ENCODE assay signal across 10 mouse cellular contexts in genomic region chr4:133627039-133627438, GRCm38 (mm10). TPM values are rescaled to one million over a fixed set of nuclear protein-coding genes. Genes with fewer than 3 reads are reported as not detected.
DNase-seq lines count a peak whose midpoint lies in the region; ATAC-seq and TF ChIP-seq lines count a peak whose summit lies in the region.
"Had no signal": no experiment of that assay in that cellular context is flagged by ENCODE, and none has a peak within 500 bp of the region (broad histone marks: within the 10 kb centered on the region; RNA-seq: fewer than 3 reads in every experiment).

No protein-coding gene starts in this region.

- H3K4me3 ChIP-seq in embryonic facial prominence, embryonic 13.5 days: no peak overlapping the region
- no peak overlapping the region for H3K4me3 ChIP-seq in embryonic facial prominence, embryonic 10.5 days
- H3K4me3 ChIP-seq in kidney, embryonic 15.5 days (replicated peaks): no peak overlapping the region
- no peak overlapping the region for H3K4me3 ChIP-seq in thymus, adult 2 months (ENCODE audit: control insufficient read depth, insufficient read depth, low read length)
- H3K4me3 ChIP-seq: midbrain, embryonic 12.5 days; neural tube, embryonic 12.5 days had no signal

- H3K27ac ChIP-seq in embryonic facial prominence, embryonic 13.5 days: peak overlapping the region; percentile 11; the same call in 1 of the 2 replicates
- no peak overlapping the region for H3K27ac ChIP-seq in embryonic facial prominence, embryonic 10.5 days (replicated peaks)
- H3K27ac ChIP-seq in kidney, embryonic 15.5 days: peak overlapping the region; percentile 87; the same call in 1 of the 2 replicates
- peak overlapping the region; percentile 96 for H3K27ac ChIP-seq in thymus, adult 2 months (ENCODE audit: control insufficient read depth, insufficient read depth, low read length)
- H3K27ac ChIP-seq: midbrain, embryonic 12.5 days; neural tube, embryonic 12.5 days had no signal

- no peak for TF ChIP-seq CTCF in thymus, adult 2 months (IDR thresholded peaks at IDR 0.05; ENCODE audit: borderline replicate concordance, control insufficient read depth, extremely low read depth, insufficient read depth, low read length, poor library complexity)

- H3K4me2 ChIP-seq in embryonic facial prominence, embryonic 13.5 days: no peak overlapping the region
- H3K4me2 ChIP-seq in kidney, embryonic 15.5 days: no peak overlapping the region
- H3K4me2 ChIP-seq: midbrain, embryonic 12.5 days; neural tube, embryonic 12.5 days had no signal

- TF ChIP-seq POLR2A in thymus, adult 2 months (IDR thresholded peaks at IDR 0.05; ENCODE audit: control insufficient read depth, extremely low read depth, insufficient read depth, low read length, poor library complexity): no peak

- peaks cover 19% of the 10 kb centered on the region for H3K4me1 ChIP-seq in embryonic facial prominence, embryonic 13.5 days
- peaks cover 38% of the 10 kb centered on the region for H3K4me1 ChIP-seq in embryonic facial prominence, embryonic 10.5 days
- peaks cover 63% of the 10 kb centered on the region for H3K4me1 ChIP-seq in kidney, embryonic 15.5 days
- peaks cover 66% of the 10 kb centered on the region for H3K4me1 ChIP-seq in thymus, adult 2 months (replicated peaks; ENCODE audit: control insufficient read depth, insufficient read depth, low read length)

- no peaks in the 10 kb centered on the region for H3K27me3 ChIP-seq in embryonic facial prominence, embryonic 13.5 days
- no peaks in the 10 kb centered on the region for H3K27me3 ChIP-seq in embryonic facial prominence, embryonic 10.5 days (replicated peaks; ENCODE audit: low read depth, poor library complexity, severe bottlenecking)
- no peaks in the 10 kb centered on the region for H3K27me3 ChIP-seq in kidney, embryonic 15.5 days
- H3K27me3 ChIP-seq in thymus, adult 2 months (ENCODE audit: control insufficient read depth, insufficient read depth, low read length): no peaks in the 10 kb centered on the region
- H3K27me3 ChIP-seq: midbrain, embryonic 12.5 days; neural tube, embryonic 12.5 days had no signal

- no peak for DNase-seq in embryonic facial prominence, embryonic 10.5 days (ENCODE audit: low spot score)
- no peak for DNase-seq in kidney, postnatal 14 days
- no peak for DNase-seq in thymus, adult 2 months
- DNase-seq in thymus, postnatal 0 days (ENCODE audit: low spot score): no peak
- DNase-seq in frontal cortex, postnatal 10 days (ENCODE audit: low spot score in 2 of 2): no peak
- no peak for DNase-seq in MN1 (ENCODE audit: low spot score)

- ATAC-seq in embryonic facial prominence, embryonic 13.5 days (ENCODE audit: insufficient number of reproducible peaks, insufficient read depth, low FRiP score, low TSS enrichment, low read depth): no peak
- no peak for ATAC-seq in kidney, embryonic 15.5 days (replicated peaks; ENCODE audit: low FRiP score)

- no peak overlapping the region for H3K9ac ChIP-seq in embryonic facial prominence, embryonic 13.5 days
- no peak overlapping the region for H3K9ac ChIP-seq in kidney, embryonic 15.5 days
- H3K9ac ChIP-seq: midbrain, embryonic 12.5 days; neural tube, embryonic 12.5 days had no signal

- 91% methylated on average over 14 of the region's 14 CpGs for WGBS in embryonic facial prominence, embryonic 13.5 days
- WGBS in embryonic facial prominence, embryonic 10.5 days: 90% methylated on average over 14 of the region's 14 CpGs
- WGBS in kidney, embryonic 15.5 days: 92% methylated on average over 14 of the region's 14 CpGs
- WGBS in thymus, adult 2 months: 97% methylated on average over 14 of the region's 14 CpGs

- H3K9me3 ChIP-seq in embryonic facial prominence, embryonic 13.5 days: no peaks in the 10 kb centered on the region
- H3K9me3 ChIP-seq in embryonic facial prominence, embryonic 10.5 days: no peaks in the 10 kb centered on the region
- no peaks in the 10 kb centered on the region for H3K9me3 ChIP-seq in kidney, embryonic 15.5 days (replicated peaks)
- H3K9me3 ChIP-seq: midbrain, embryonic 12.5 days; neural tube, embryonic 12.5 days had no signal

- H3K36me3 ChIP-seq in embryonic facial prominence, embryonic 13.5 days: peaks cover 36% of the 10 kb centered on the region
- peaks cover 52% of the 10 kb centered on the region for H3K36me3 ChIP-seq in embryonic facial prominence, embryonic 10.5 days (replicated peaks)
- peaks cover 32% of the 10 kb centered on the region for H3K36me3 ChIP-seq in kidney, embryonic 15.5 days
- peaks cover 4% of the 10 kb centered on the region; the same call in 1 of the 2 replicates for H3K36me3 ChIP-seq in thymus, adult 2 months (ENCODE audit: control insufficient read depth, insufficient read depth, low read length)

RNA-seq across cellular contexts. Expression of gene Zdhhc18, which starts 22.9 kb away (rescaled TPM):
- polyA plus RNA-seq in embryonic facial prominence, embryonic 13.5 days (2015; fragmentation: Nextera tagmentation; extraction: Ambion mirVana): 3.9 and 4.2 TPM in 2 replicates
- polyA plus RNA-seq in embryonic facial prominence, embryonic 10.5 days (2016; fragmentation: Nextera tagmentation; extraction: Ambion mirVana): 2.3 and 3.0 TPM in 2 replicates
- polyA plus RNA-seq in kidney, embryonic 15.5 days (2015; fragmentation: Nextera tagmentation; extraction: Ambion mirVana): 2.5 and 3.8 TPM in 2 replicates
- 150 and 172 TPM in 2 replicates for polyA plus RNA-seq in thymus, adult 2 months (2012; rRNA removed)
- 6.7 and 10.5 TPM in 2 replicates for polyA plus RNA-seq in thymus, postnatal 0 days (2015; fragmentation: Nextera tagmentation; extraction: Ambion mirVana)

RNA-seq across cellular contexts. Expression of gene Sfn, which starts 25.1 kb away (rescaled TPM):
- polyA plus RNA-seq in embryonic facial prominence, embryonic 13.5 days (2015; fragmentation: Nextera tagmentation; extraction: Ambion mirVana): 130 and 142 TPM in 2 replicates
- 27.6 and 35.7 TPM in 2 replicates for polyA plus RNA-seq in embryonic facial prominence, embryonic 10.5 days (2016; fragmentation: Nextera tagmentation; extraction: Ambion mirVana)
- polyA plus RNA-seq in kidney, embryonic 15.5 days (2015; fragmentation: Nextera tagmentation; extraction: Ambion mirVana): 9.8 and 13.3 TPM in 2 replicates
- polyA plus RNA-seq in thymus, adult 2 months (2012; rRNA removed): 60.5 and 65.9 TPM in 2 replicates
- polyA plus RNA-seq in thymus, postnatal 0 days (2015; fragmentation: Nextera tagmentation; extraction: Ambion mirVana): 60.3 and 66.3 TPM in 2 replicates

RNA-seq across cellular contexts. Expression of gene Gpn2, which starts 42.9 kb away (rescaled TPM):
- polyA plus RNA-seq in embryonic facial prominence, embryonic 13.5 days (2015; fragmentation: Nextera tagmentation; extraction: Ambion mirVana): 16.4 and 21.2 TPM in 2 replicates
- 29.4 and 30.9 TPM in 2 replicates for polyA plus RNA-seq in embryonic facial prominence, embryonic 10.5 days (2016; fragmentation: Nextera tagmentation; extraction: Ambion mirVana)
- polyA plus RNA-seq in kidney, embryonic 15.5 days (2015; fragmentation: Nextera tagmentation; extraction: Ambion mirVana): 19.8 and 20.3 TPM in 2 replicates
- polyA plus RNA-seq in thymus, adult 2 months (2012; rRNA removed): 59.4 and 64.2 TPM in 2 replicates
- polyA plus RNA-seq in thymus, postnatal 0 days (2015; fragmentation: Nextera tagmentation; extraction: Ambion mirVana): 23.4 and 25.9 TPM in 2 replicates

RNA-seq across cellular contexts. Expression of gene Pigv, which starts 45.4 kb away (rescaled TPM):
- polyA plus RNA-seq in embryonic facial prominence, embryonic 13.5 days (2015; fragmentation: Nextera tagmentation; extraction: Ambion mirVana): 17.1 and 17.4 TPM in 2 replicates
- polyA plus RNA-seq in embryonic facial prominence, embryonic 10.5 days (2016; fragmentation: Nextera tagmentation; extraction: Ambion mirVana): 14.8 TPM in 2 replicates
- polyA plus RNA-seq in kidney, embryonic 15.5 days (2015; fragmentation: Nextera tagmentation; extraction: Ambion mirVana): 19.9 and 20.2 TPM in 2 replicates
- polyA plus RNA-seq in thymus, adult 2 months (2012; rRNA removed): 24.8 and 24.9 TPM in 2 replicates
- 18.6 and 19.4 TPM in 2 replicates for polyA plus RNA-seq in thymus, postnatal 0 days (2015; fragmentation: Nextera tagmentation; extraction: Ambion mirVana)

RNA-seq across cellular contexts. Expression of gene Gpatch3, which starts 52.5 kb away (rescaled TPM):
- polyA plus RNA-seq in embryonic facial prominence, embryonic 13.5 days (2015; fragmentation: Nextera tagmentation; extraction: Ambion mirVana): 9.5 and 9.9 TPM in 2 replicates
- 10.7 and 12.2 TPM in 2 replicates for polyA plus RNA-seq in embryonic facial prominence, embryonic 10.5 days (2016; fragmentation: Nextera tagmentation; extraction: Ambion mirVana)
- polyA plus RNA-seq in kidney, embryonic 15.5 days (2015; fragmentation: Nextera tagmentation; extraction: Ambion mirVana): 7.4 and 7.8 TPM in 2 replicates
- polyA plus RNA-seq in thymus, adult 2 months (2012; rRNA removed): 7.9 and 9.5 TPM in 2 replicates
- polyA plus RNA-seq in thymus, postnatal 0 days (2015; fragmentation: Nextera tagmentation; extraction: Ambion mirVana): 8.3 and 8.9 TPM in 2 replicates

Comparison
In these comparisons a context has a peak if more than half of its experiments do, and no peak if none do; other contexts are left out.
1. RNA of gene Zdhhc18, which starts 22.9 kb away (polyA plus RNA-seq): 150 to 172 TPM in thymus, adult 2 months; 6.7 to 10.5 TPM in thymus, postnatal 0 days, 3.9 to 4.2 TPM in embryonic facial prominence, embryonic 13.5 days, 2.5 to 3.8 TPM in kidney, embryonic 15.5 days and 2.3 to 3.0 TPM in embryonic facial prominence, embryonic 10.5 days; every median in the first group is over 10 times any median in the second.